Mouse (Mus musculus) thymus, adult 2 months (tissue): ENCODE measurements at regions not wholly inside any gene's neighbourhood (a gene's known extent, or its start where the extent isn't known, plus 50 kb on each side); places are given as distances from the start of the nearest gene placed in this dataset.

ENCODE experiments used
- CTCF ChIP-seq: fragments of 200-500 bp; IDR thresholded peaks from 2 replicates; pipeline ENCODE4 v1.5.1; 2012; ENCODE audit warnings: mild to moderate bottlenecking, control low read depth, low read length, moderate library complexity, borderline replicate concordance; ENCODE audit not compliant: control insufficient read depth, poor library complexity, insufficient read depth; ENCODE audit errors: extremely low read depth
- POLR2A ChIP-seq: fragments of 200-500 bp; IDR thresholded peaks from 2 replicates; pipeline ENCODE4 v1.6.1; 2012; ENCODE audit warnings: mild to moderate bottlenecking, low read length, control low read depth, moderate library complexity; ENCODE audit not compliant: control insufficient read depth, poor library complexity, insufficient read depth; ENCODE audit errors: extremely low read depth

GRCm38 (mm10) chr19:14968283-14968682 lies 370.4 kb upstream of the Tle4 start:
- no peak for TF ChIP-seq CTCF
- TF ChIP-seq POLR2A, result no peak
